Mouse (Mus musculus) ES-Bruce4 (cell line): ENCODE measurements around the gene Dcbld2. TPM values are rescaled to one million over a fixed set of nuclear protein-coding genes. Genes with fewer than 3 reads are reported as not detected.

ENCODE experiments used
- H3K27ac ChIP-seq: 2 replicates; pipeline ENCODE4 v1.5.1; 2012; ENCODE audit warnings: low read length, inconsistent platforms; ENCODE audit not compliant: insufficient read depth
- H3K27me3 ChIP-seq: 2 replicates; pipeline ENCODE4 v1.6.1; 2012; ENCODE audit warnings: mild to moderate bottlenecking, low read length, inconsistent platforms; ENCODE audit not compliant: control insufficient read depth, poor library complexity, insufficient read depth, severe bottlenecking
- H3K36me3 ChIP-seq: 2 replicates; pipeline ENCODE4 v1.6.1; 2012; ENCODE audit warnings: inconsistent platforms, mild to moderate bottlenecking, low read length, moderate library complexity; ENCODE audit not compliant: control insufficient read depth, poor library complexity, insufficient read depth, severe bottlenecking
- H3K4me1 ChIP-seq: one replicate; pipeline ENCODE4 v1.8.1; 2011; ENCODE audit warnings: low read length; ENCODE audit not compliant: control insufficient read depth, insufficient read depth
- H3K4me3 ChIP-seq: 2 replicates; pipeline ENCODE4 v1.5.1; 2011; ENCODE audit warnings: low read depth, mild to moderate bottlenecking, low read length
- H3K9ac ChIP-seq: 2 replicates; pipeline ENCODE4 v1.6.1; 2012; ENCODE audit warnings: low read depth, mild to moderate bottlenecking, inconsistent platforms; ENCODE audit not compliant: poor library complexity, severe bottlenecking
- H3K9me3 ChIP-seq: replicated peaks from 2 replicates; pipeline ENCODE4 v1.6.1; 2012; ENCODE audit warnings: mild to moderate bottlenecking, low read length, inconsistent platforms; ENCODE audit not compliant: control insufficient read depth, poor library complexity, insufficient read depth, severe bottlenecking
- CTCF ChIP-seq: IDR thresholded peaks from one replicate; pipeline ENCODE4 v1.8.1; 2011; ENCODE audit warnings: low read depth, low read length
- EP300 ChIP-seq: IDR thresholded peaks from 2 replicates; pipeline ENCODE4 v1.6.1; 2011; ENCODE audit warnings: low read depth, low read length; ENCODE audit not compliant: insufficient read depth
- POLR2A ChIP-seq: IDR thresholded peaks from one replicate; pipeline ENCODE4 v1.8.1; 2011; ENCODE audit warnings: low read length; ENCODE audit not compliant: insufficient read depth
- polyA plus RNA-seq: library from polyadenylated mRNA; stranded (reverse); fragments of >200 nt; gene quantifications from 2 replicates; pipeline ENCODE4 v1.2.4, GENCODE M21; 2011; ENCODE audit warnings: low read depth; ENCODE audit not compliant: missing spikeins, insufficient read depth, insufficient read length

Dcbld2 gene
- polyA plus RNA-seq, 1 experiment = 53.5 TPM

DNA sequence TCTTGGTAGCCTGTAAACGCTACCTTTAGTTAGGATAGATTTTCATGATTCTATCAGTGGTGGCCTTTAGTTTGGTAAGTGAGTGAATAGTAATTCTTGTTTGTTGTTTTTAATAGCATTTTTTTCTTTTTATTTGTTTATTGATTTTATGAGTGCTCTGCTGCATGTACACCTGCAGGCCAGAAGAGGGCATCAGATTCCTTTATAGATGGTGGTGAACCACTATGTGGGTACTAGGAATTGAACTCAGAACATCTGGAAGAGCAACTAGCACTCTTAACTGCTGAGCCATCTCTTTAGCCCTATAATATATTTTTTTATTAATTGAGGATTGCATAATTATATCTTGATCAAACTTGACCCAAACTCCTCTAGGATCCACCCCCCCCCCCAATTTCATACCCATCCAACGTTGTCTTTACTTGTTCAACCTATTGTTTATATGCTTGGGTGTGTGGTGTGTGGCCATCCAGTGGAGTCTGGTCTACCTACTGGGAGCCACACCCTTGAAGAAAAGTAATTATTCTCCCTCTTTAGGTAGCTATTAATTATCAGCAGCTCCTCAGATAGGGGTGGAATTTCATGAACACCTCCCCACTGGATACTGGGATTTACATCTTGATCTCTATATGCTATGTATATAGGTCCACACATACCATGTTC, 53.7 kb downstream of the Dcbld2 start:
- Histone ChIP-seq H3K4me3 (no peak overlapping the region), H3K9me3 (no peaks in the 10 kb centered on the region), H3K27ac (no peak overlapping the region), H3K36me3 (no peaks in the 10 kb centered on the region; the same call in 1 of the 2 replicates), H3K27me3 (no peaks in the 10 kb centered on the region), H3K4me1 (no peaks in the 10 kb centered on the region), H3K9ac (no peak overlapping the region)
- TF ChIP-seq CTCF (no peak), EP300 (no peak), POLR2A (no peak)

DNA sequence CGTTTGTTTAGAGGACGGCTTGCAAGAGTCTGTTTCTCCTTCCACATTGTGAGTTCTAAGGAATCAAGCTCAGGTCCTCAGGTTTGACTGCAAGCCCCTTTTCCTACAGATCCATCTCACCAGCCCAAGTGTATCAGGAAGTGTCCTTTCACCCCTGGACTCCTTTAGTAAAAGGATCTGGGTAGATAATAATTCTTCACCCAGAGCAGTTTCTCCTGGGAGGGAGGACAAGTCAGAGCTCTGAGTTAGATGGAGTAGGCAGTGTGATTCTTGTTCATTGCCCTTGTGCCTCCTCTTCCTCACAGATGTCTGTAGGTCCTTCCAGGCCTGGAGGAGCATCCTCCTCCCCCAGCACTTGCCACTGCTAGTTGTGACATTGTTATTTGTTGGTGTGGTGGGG, 54.3 kb downstream of the Dcbld2 start:
- TF ChIP-seq EP300 (no peak), POLR2A (no peak), CTCF (no peak)
- Histone ChIP-seq H3K9me3 (no peaks in the 10 kb centered on the region), H3K4me1 (no peaks in the 10 kb centered on the region), H3K4me3 (no peak overlapping the region), H3K9ac (no peak overlapping the region), H3K36me3 (no peaks in the 10 kb centered on the region; the same call in 1 of the 2 replicates), H3K27ac (no peak overlapping the region), H3K27me3 (no peaks in the 10 kb centered on the region)

DNA sequence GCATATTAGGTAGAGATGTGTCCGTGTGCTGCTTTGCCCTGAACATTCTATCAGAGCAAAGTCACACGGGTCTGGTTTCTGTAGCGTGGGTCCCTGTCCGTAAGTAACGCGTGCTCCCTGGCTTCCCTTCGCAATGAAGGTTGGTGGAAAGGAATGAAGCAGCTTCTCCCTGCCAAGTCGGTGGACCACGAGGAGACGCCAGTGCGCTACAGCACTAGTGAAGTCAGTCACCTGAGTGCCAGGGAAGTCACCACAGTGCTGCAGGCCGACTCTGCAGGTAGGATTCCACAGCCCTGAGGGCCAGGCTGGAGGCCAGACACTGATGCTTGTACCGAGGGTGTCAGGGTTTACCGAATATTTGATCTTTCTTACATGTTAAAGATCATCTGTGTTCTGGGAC, 55.8 kb downstream of the Dcbld2 start:
- Histone ChIP-seq H3K36me3 (no peaks in the 10 kb centered on the region; the same call in 1 of the 2 replicates), H3K27me3 (no peaks in the 10 kb centered on the region), H3K4me1 (no peaks in the 10 kb centered on the region), H3K9ac (no peak overlapping the region), H3K9me3 (no peaks in the 10 kb centered on the region), H3K27ac (no peak overlapping the region), H3K4me3 (no peak overlapping the region)
- TF ChIP-seq POLR2A (no peak), EP300 (no peak), CTCF (no peak)

DNA sequence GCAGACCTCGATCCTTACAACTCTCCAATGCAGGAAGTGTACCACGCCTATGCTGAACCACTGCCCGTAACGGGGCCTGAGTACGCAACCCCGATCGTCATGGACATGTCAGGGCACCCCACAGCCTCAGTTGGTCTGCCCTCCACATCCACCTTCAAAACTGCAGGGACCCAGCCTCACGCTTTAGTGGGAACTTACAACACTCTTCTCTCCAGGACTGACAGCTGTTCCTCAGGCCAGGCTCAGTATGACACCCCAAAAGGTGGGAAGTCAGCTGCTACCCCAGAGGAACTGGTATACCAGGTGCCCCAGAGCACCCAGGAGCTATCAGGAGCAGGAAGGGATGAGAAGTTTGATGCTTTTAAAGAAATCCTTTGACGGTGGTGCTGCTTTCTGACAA, 57.2 kb downstream of the Dcbld2 start:
- Histone ChIP-seq H3K9ac (no peak overlapping the region), H3K36me3 (no peaks in the 10 kb centered on the region; the same call in 1 of the 2 replicates), H3K4me1 (no peaks in the 10 kb centered on the region), H3K9me3 (no peaks in the 10 kb centered on the region), H3K27me3 (no peaks in the 10 kb centered on the region), H3K4me3 (no peak overlapping the region), H3K27ac (no peak overlapping the region)
- TF ChIP-seq CTCF = no peak
- TF ChIP-seq EP300 = no peak
- TF ChIP-seq POLR2A = no peak

DNA sequence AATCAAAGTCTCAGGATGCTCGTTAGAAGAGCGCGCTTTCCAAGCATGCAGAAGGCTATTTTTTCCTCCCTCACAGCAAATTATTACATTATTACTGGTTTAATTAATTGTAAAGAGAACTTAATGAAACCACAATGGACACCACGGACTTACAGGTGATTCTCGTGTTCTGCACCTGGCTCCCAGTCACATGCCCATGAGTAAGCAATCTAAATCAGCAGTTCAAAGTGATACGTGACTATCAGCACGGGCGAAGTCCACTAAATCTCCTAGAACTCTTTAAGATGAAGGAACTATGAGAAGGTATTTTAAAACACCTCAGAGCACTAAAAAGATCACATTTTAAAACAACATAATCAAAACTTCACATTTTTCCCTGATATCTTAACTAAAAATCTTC, 61.8 kb downstream of the Dcbld2 start:
- Histone ChIP-seq H3K4me3 (no peak overlapping the region), H3K9me3 (no peaks in the 10 kb centered on the region), H3K36me3 (no peaks in the 10 kb centered on the region), H3K9ac (no peak overlapping the region), H3K27ac (no peak overlapping the region), H3K4me1 (no peaks in the 10 kb centered on the region), H3K27me3 (no peaks in the 10 kb centered on the region)
- no peak for TF ChIP-seq EP300
- no peak for TF ChIP-seq POLR2A
- no peak for TF ChIP-seq CTCF

DNA sequence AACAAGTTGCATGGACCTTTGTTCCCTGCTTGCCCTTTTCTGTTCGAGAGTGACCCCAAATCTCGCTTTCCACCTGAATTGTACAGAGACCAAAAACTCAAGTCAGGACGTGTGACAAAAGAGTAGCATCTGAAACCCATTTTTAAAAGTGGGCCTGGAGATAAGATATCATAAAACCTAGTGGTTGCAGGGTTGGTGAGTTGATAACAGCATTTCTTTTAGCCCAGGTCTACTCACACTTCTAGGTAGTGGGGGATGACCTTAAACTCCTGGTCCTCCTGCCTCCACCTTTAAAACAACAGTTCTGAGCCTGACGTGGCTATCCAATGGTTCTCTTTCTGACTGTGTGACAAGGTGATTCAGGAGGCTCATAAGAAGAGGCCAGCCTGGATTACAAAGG, 62.6 kb downstream of the Dcbld2 start:
- Histone ChIP-seq H3K27me3 (no peaks in the 10 kb centered on the region), H3K36me3 (no peaks in the 10 kb centered on the region), H3K9ac (no peak overlapping the region), H3K9me3 (no peaks in the 10 kb centered on the region), H3K4me3 (no peak overlapping the region), H3K4me1 (no peaks in the 10 kb centered on the region), H3K27ac (no peak overlapping the region)
- TF ChIP-seq POLR2A (no peak), CTCF (no peak), EP300 (no peak)
